Mouse (Mus musculus) cerebellum, adult 2 months (tissue): ENCODE measurements around the gene Cox4i2. TPM values are rescaled to one million over a fixed set of nuclear protein-coding genes. Genes with fewer than 3 reads are reported as not detected.

Experiments
- DNase-seq, 2 experiments: peaks; one replicate each; pipeline ENCODE4 v3.0.0; 2021
- H3K27ac ChIP-seq: fragments of 200-500 bp; 2 replicates; pipeline ENCODE4 v1.5.1; 2012; ENCODE audit warnings: low read length, control low read depth, inconsistent platforms; ENCODE audit not compliant: insufficient read depth
- H3K27me3 ChIP-seq: fragments of 200-500 bp; 2 replicates; pipeline ENCODE4 v1.6.1; 2012; ENCODE audit warnings: inconsistent platforms, mild to moderate bottlenecking, low read length, moderate library complexity; ENCODE audit not compliant: control insufficient read depth, insufficient read depth
- H3K4me1 ChIP-seq: fragments of 200-500 bp; 2 replicates; pipeline ENCODE4 v1.6.1; 2011; ENCODE audit warnings: low read length; ENCODE audit not compliant: control insufficient read depth, insufficient read depth
- H3K4me3 ChIP-seq: fragments of 200-500 bp; replicated peaks from 2 replicates; pipeline ENCODE3; 2011; ENCODE audit warnings: mild to moderate bottlenecking, low read depth, low read length, control low read depth; ENCODE audit not compliant: insufficient read depth
- CTCF ChIP-seq: fragments of 200-500 bp; IDR thresholded peaks from 2 replicates; pipeline ENCODE4 v1.5.1; 2011; ENCODE audit warnings: low read depth, mild to moderate bottlenecking, control low read depth, low read length, moderate library complexity, borderline replicate concordance; ENCODE audit not compliant: insufficient read depth
- POLR2A ChIP-seq: fragments of 200-500 bp; IDR thresholded peaks from 2 replicates; pipeline ENCODE4 v1.6.1; 2011; ENCODE audit warnings: low read length, control low read depth, borderline replicate concordance; ENCODE audit not compliant: insufficient read depth
- WGBS: fragments of 180-500 bp; shearing (Covaris S2); methylation state at CpG from one replicate; pipeline ENCODE4 v1.1.7; 2018; 5-methylcytosine and 5-hydroxymethylcytosine counted together
- polyA plus RNA-seq: library from polyadenylated mRNA; depleted of rRNA; stranded (reverse); fragments of >200 nt; gene quantifications from 2 replicates; pipeline ENCODE4 v1.2.3, GENCODE M21; 2012

Cox4i2 gene
- polyA plus RNA-seq, 1 experiment, result 9.2 TPM

GRCm38 (mm10) chr2:152727795-152728510, 26.0 kb upstream of the Cox4i2 start:
- no peak for DNase-seq
- WGBS, result 82% methylated on average over 14 of the region's 14 CpGs
- no peak overlapping the region for H3K4me3 ChIP-seq
- H3K27me3 ChIP-seq, result 0 out of 2 replicates have a peak, but pooled peaks cover 1% of the 10 kb centered on the region
- peaks cover 6% of the 10 kb centered on the region; the same call in 1 of the 2 replicates for H3K4me1 ChIP-seq
- H3K27ac ChIP-seq, result no peak overlapping the region; the same call in 1 of the 2 replicates
- TF ChIP-seq POLR2A (no peak), CTCF (no peak)

- Histone ChIP-seq H3K4me3 (no peak overlapping the region), H3K4me1 (peaks cover 6% of the 10 kb centered on the region; the same call in 1 of the 2 replicates), H3K27me3 (0 out of 2 replicates have a peak, but pooled peaks cover 1% of the 10 kb centered on the region), H3K27ac (no peak overlapping the region)
- 87% methylated on average over 7 of the region's 7 CpGs for WGBS
- TF ChIP-seq POLR2A (no peak), CTCF (no peak)
- DNase-seq, result no peak
Measured at GRCm38 (mm10) chr2:152728594-152728993, 25.4 kb upstream of the Cox4i2 start.

- DNase-seq, result no peak
- 64% methylated on average over 8 of the region's 8 CpGs for WGBS
- no peak overlapping the region for H3K4me3 ChIP-seq
- no peak overlapping the region for H3K27ac ChIP-seq
- TF ChIP-seq POLR2A (no peak), CTCF (no peak)
- no peaks in the 10 kb centered on the region for H3K27me3 ChIP-seq
- H3K4me1 ChIP-seq, result peaks cover 6% of the 10 kb centered on the region; the same call in 1 of the 2 replicates
Measured at GRCm38 (mm10) chr2:152729013-152729635, 24.8 kb upstream of the Cox4i2 start.

DNA sequence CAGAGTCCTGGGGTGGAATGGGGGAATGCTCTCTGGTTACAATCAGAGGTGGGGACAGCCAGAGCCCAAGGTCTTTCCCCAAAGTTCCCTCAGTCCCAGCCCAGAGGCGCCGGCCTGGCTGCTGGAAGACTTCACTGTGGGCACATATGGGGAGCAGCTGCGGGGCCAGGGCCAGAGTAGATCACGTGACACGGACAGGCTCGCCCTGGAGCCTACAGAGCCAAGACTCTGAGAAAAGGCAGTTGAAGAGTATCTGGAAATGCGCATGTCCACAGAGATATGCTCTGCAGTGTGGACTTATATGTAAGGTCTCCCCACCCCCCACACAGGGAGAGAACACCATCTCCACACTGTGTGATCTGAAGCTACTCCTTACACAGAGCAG, 24.3 kb upstream of the Cox4i2 start:
- Histone ChIP-seq H3K4me1 (peaks cover 6% of the 10 kb centered on the region; the same call in 1 of the 2 replicates), H3K27ac (no peak overlapping the region), H3K27me3 (no peaks in the 10 kb centered on the region), H3K4me3 (no peak overlapping the region)
- WGBS, result 28% methylated on average over 7 of the region's 7 CpGs
- DNase-seq, result no peak
- TF ChIP-seq CTCF, result no peak
- no peak for TF ChIP-seq POLR2A

- H3K4me1 ChIP-seq, result peaks cover 19% of the 10 kb centered on the region; the same call in 1 of the 2 replicates
- no peak for DNase-seq
- TF ChIP-seq CTCF, result no peak
- TF ChIP-seq POLR2A, result no peak
- H3K4me3 ChIP-seq, result no peak overlapping the region
- H3K27ac ChIP-seq, result no peak overlapping the region
- WGBS, result 83% methylated on average over 2 of the region's 2 CpGs
- no peaks in the 10 kb centered on the region for H3K27me3 ChIP-seq
Measured at GRCm38 (mm10) chr2:152733201-152733600, 20.8 kb upstream of the Cox4i2 start.

DNA sequence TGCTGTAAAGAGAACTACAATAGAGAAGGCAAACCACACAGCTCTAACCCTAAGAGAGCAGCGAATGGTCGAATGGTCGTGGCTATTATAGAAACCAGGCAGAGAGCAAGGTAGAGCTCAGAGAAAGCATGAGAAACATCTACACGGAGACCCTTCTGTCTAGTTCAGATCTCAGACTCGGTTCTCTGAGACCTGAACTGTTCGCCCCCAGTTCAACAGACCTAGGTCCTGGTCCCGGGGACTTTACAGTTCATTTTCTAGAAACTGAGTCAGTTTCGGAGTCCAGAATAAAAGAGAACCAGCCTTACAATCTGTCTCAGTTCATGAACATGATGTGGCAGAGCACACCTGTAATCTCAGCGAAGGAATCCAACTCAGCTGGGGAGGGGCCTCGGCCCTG, 19.5 kb upstream of the Cox4i2 start:
- no peak for DNase-seq
- Histone ChIP-seq H3K4me1 (peaks cover 17% of the 10 kb centered on the region; the same call in 1 of the 2 replicates), H3K27me3 (no peaks in the 10 kb centered on the region), H3K4me3 (no peak overlapping the region), H3K27ac (no peak overlapping the region)
- 40% methylated on average over 10 of the region's 10 CpGs for WGBS
- TF ChIP-seq POLR2A, result no peak
- TF ChIP-seq CTCF, result no peak

DNA sequence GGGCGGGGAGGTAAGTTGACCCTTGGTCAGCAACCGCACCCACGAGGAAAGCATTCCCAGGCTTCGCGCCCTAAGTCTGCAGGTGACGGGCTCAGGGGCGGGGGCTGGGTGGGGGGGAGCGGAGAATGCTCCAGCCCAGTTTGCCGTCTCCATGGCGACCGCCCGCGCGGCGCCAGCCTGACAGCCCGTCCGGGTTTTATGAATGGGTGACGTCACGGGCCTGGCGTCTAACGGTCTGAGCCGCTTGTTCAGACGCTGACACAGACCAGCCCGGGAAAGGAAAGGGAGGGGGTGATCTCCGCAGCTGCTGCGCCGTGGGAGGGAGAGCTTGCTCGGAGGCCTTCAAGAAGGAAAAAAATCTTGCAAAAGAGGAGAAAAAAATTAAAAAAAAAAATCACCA, 19.0 kb upstream of the Cox4i2 start:
- peaks cover 16% of the 10 kb centered on the region; the same call in 1 of the 2 replicates for H3K4me1 ChIP-seq
- H3K27ac ChIP-seq, result no peak overlapping the region
- H3K27me3 ChIP-seq, result no peaks in the 10 kb centered on the region
- peak overlapping the region; percentile 35 for H3K4me3 ChIP-seq
- peak; percentile 76 to 82 for DNase-seq
- WGBS, result 1% methylated on average over 28 of the region's 28 CpGs
- TF ChIP-seq CTCF (no peak), POLR2A (no peak)
